Mouse (Mus musculus) heart, adult 2 months (tissue): Measurements from ENCODE around the gene AC134908.4.

Experiments
- CTCF ChIP-seq: fragments of 200-600 bp; IDR thresholded peaks from 2 replicates; pipeline ENCODE4 v1.8.1; 2022; ENCODE audit warnings: antibody characterized with exemption, mild to moderate bottlenecking, moderate library complexity
- EP300 ChIP-seq: fragments of 200-500 bp; IDR thresholded peaks from 2 replicates; pipeline ENCODE4 v1.6.1; 2011; ENCODE audit warnings: low read depth, low read length, control low read depth; ENCODE audit not compliant: insufficient read depth
- POLR2A ChIP-seq: fragments of 200-500 bp; IDR thresholded peaks from 2 replicates; pipeline ENCODE4 v1.6.1; 2011; ENCODE audit warnings: mild to moderate bottlenecking, low read depth, low read length, control low read depth; ENCODE audit not compliant: insufficient read depth

DNA sequence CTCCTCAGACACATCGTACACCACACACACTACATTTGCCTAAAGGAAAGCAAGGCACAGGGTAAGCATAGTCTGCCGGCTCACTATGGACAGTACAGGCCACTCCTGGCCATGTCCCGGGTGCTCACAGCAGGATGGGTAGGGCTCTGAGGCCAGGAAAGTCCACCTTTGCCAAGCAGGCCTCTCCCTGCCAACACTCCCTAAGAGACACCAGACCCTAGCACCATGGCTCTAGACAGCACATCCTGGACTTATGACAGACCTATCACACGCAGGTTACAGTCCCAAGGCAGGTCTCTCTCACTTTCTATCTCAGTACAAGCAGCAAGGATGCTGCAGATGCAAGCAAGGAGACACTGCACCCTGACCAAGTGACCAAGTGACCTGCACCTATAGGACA lies 47.7 kb upstream of the AC134908.4 start:
- TF ChIP-seq CTCF (no peak), POLR2A (no peak), EP300 (no peak)
